Mouse (Mus musculus) embryonic facial prominence, embryonic 11.5 days (tissue): ENCODE data around the gene Abhd15. TPM values are rescaled to one million over a fixed set of nuclear protein-coding genes. Genes with fewer than 3 reads are reported as not detected.
A peak's percentile ranks its signal among the peaks of the same experiment; 100 is the strongest.

ENCODE experiments used
- ATAC-seq: fragments of 200-750 bp; cut with Nextera tagmentation; replicated peaks from 2 replicates; pipeline ENCODE4 v1.8.0; 2017; ENCODE audit warnings: low read depth; ENCODE audit not compliant: insufficient number of reproducible peaks, low FRiP score, low TSS enrichment
- DNase-seq: peaks from one replicate; pipeline ENCODE4 v3.0.0-alpha.2; 2015; ENCODE audit warnings: low spot score
- H3K27ac ChIP-seq: fragments of 300-500 bp; sonication (generic); replicated peaks from 2 replicates; pipeline ENCODE4 v1.5.1; 2014; ENCODE audit warnings: mild to moderate bottlenecking, low read depth, low read length, control low read depth
- H3K27me3 ChIP-seq: fragments of 300-500 bp; sonication (generic); 2 replicates; pipeline ENCODE4 v1.6.1; 2014; ENCODE audit warnings: mild to moderate bottlenecking, low read length, moderate library complexity, mixed read lengths; ENCODE audit not compliant: control insufficient read depth, insufficient read depth
- H3K36me3 ChIP-seq: fragments of 300-500 bp; sonication (generic); replicated peaks from 2 replicates; pipeline ENCODE4 v1.6.1; 2014; ENCODE audit warnings: low read depth, mild to moderate bottlenecking, low read length, moderate library complexity, mixed read lengths; ENCODE audit not compliant: control insufficient read depth, insufficient read depth
- H3K4me1 ChIP-seq: fragments of 300-500 bp; sonication (generic); 2 replicates; pipeline ENCODE4 v1.6.1; 2014; ENCODE audit warnings: low read length, mixed read lengths; ENCODE audit not compliant: control insufficient read depth, insufficient read depth
- H3K4me2 ChIP-seq: fragments of 300-500 bp; sonication (generic); 2 replicates; pipeline ENCODE4 v1.6.1; 2014; ENCODE audit warnings: low read depth, mild to moderate bottlenecking, control low read depth, low read length, moderate library complexity
- H3K4me3 ChIP-seq: fragments of 300-500 bp; sonication (generic); 2 replicates; pipeline ENCODE4 v1.5.1; 2014; ENCODE audit warnings: low read depth, low read length, control low read depth
- H3K9ac ChIP-seq: fragments of 300-500 bp; sonication (generic); replicated peaks from 2 replicates; pipeline ENCODE4 v1.6.1; 2014; ENCODE audit warnings: mild to moderate bottlenecking, control low read depth, low read length
- H3K9me3 ChIP-seq: fragments of 300-500 bp; sonication (generic); replicated peaks from 2 replicates; pipeline ENCODE4 v1.6.1; 2016; ENCODE audit warnings: mild to moderate bottlenecking, low read length, inconsistent platforms, mixed read lengths; ENCODE audit not compliant: control insufficient read depth
- WGBS: fragments of 180-500 bp; shearing (Covaris S2); extraction: QIAGEN DNeasy Blood & Tissue Kit; methylation state at CpG from one replicate; pipeline ENCODE4 v1.1.7; 2014; 5-methylcytosine and 5-hydroxymethylcytosine counted together
- polyA plus RNA-seq: library from polyadenylated mRNA; unstranded; fragments of >200 nt; fragmentation: Nextera tagmentation; extraction: Ambion mirVana; gene quantifications from 2 replicates; pipeline ENCODE4 v1.2.1, GENCODE M21; 2014

Gene Abhd15
- polyA plus RNA-seq, 1 experiment from 2014 or later = 1.9 TPM

- no peak for ATAC-seq
- no peak for DNase-seq
- Histone ChIP-seq H3K9ac (no peak overlapping the region), H3K27ac (no peak overlapping the region), H3K9me3 (no peaks in the 10 kb centered on the region), H3K27me3 (no peaks in the 10 kb centered on the region), H3K4me1 (peaks cover 3% of the 10 kb centered on the region; the same call in 1 of the 2 replicates), H3K36me3 (peaks cover 20% of the 10 kb centered on the region), H3K4me3 (no peak overlapping the region), H3K4me2 (no peak overlapping the region)
- WGBS = 71% methylated on average over 4 of the region's 4 CpGs
Measured at GRCm38 (mm10) chr11:77507426-77507825, 7.5 kb upstream of the Abhd15 start.

- peaks cover 14% of the 10 kb centered on the region for H3K36me3 ChIP-seq
- peak; percentile 90 for DNase-seq
- WGBS = 19% methylated on average over 49 of the region's 49 CpGs
- H3K27ac ChIP-seq = no peak overlapping the region
- peak overlapping the region; percentile 10; the same call in 1 of the 2 replicates for H3K9ac ChIP-seq
- H3K4me3 ChIP-seq = peak overlapping the region; percentile 12
- no peaks in the 10 kb centered on the region for H3K9me3 ChIP-seq
- peak overlapping the region; percentile 41 for H3K4me2 ChIP-seq
- no peaks in the 10 kb centered on the region for H3K27me3 ChIP-seq
- ATAC-seq = peak; percentile 15; the same call in 1 of the 2 replicates
- H3K4me1 ChIP-seq = peaks cover 3% of the 10 kb centered on the region; the same call in 1 of the 2 replicates
Measured at GRCm38 (mm10) chr11:77508068-77509021, 6.6 kb upstream of the Abhd15 start.

- Histone ChIP-seq H3K9ac (no peak overlapping the region), H3K27ac (no peak overlapping the region), H3K27me3 (peaks cover 7% of the 10 kb centered on the region), H3K36me3 (peaks cover 11% of the 10 kb centered on the region), H3K4me3 (no peak overlapping the region), H3K4me2 (no peak overlapping the region), H3K9me3 (no peaks in the 10 kb centered on the region), H3K4me1 (peaks cover 15% of the 10 kb centered on the region)
- 74% methylated on average over 5 of the region's 5 CpGs for WGBS
- ATAC-seq = no peak
- DNase-seq = no peak
Measured at GRCm38 (mm10) chr11:77511336-77511735, 3.6 kb upstream of the Abhd15 start.

- under 1% methylated on average over 63 of the region's 84 CpGs for WGBS
- Histone ChIP-seq H3K9me3 (no peaks in the 10 kb centered on the region), H3K27ac (no peak overlapping the region), H3K27me3 (peaks cover 8% of the 10 kb centered on the region), H3K4me3 (peak overlapping the region; percentile 62), H3K4me1 (peaks cover 15% of the 10 kb centered on the region), H3K4me2 (peak overlapping the region; percentile 72), H3K36me3 (no peaks in the 10 kb centered on the region), H3K9ac (peak overlapping the region; percentile 55)
- peak; percentile 45 for ATAC-seq
- peak; percentile 91 for DNase-seq
Measured at GRCm38 (mm10) chr11:77512891-77513810, 1.8 kb upstream of the Abhd15 start.

- DNase-seq = peak; percentile 53
- H3K36me3 ChIP-seq = no peaks in the 10 kb centered on the region
- 6% methylated on average over 10 of the region's 10 CpGs for WGBS
- peaks cover 8% of the 10 kb centered on the region for H3K27me3 ChIP-seq
- ATAC-seq = no peak
- H3K9me3 ChIP-seq = no peaks in the 10 kb centered on the region
- H3K27ac ChIP-seq = no peak overlapping the region
- H3K4me1 ChIP-seq = peaks cover 15% of the 10 kb centered on the region
- peak overlapping the region; percentile 62 for H3K4me3 ChIP-seq
- peak overlapping the region; percentile 55 for H3K9ac ChIP-seq
- peak overlapping the region; percentile 72 for H3K4me2 ChIP-seq
Measured at GRCm38 (mm10) chr11:77513811-77514170, 1.1 kb upstream of the Abhd15 start.

GRCm38 (mm10) chr11:77514281-77514831 is 565 bp upstream of the Abhd15 start:
- H3K27ac ChIP-seq = no peak overlapping the region
- H3K4me3 ChIP-seq = peak overlapping the region; percentile 62
- 6% methylated on average over 19 of the region's 19 CpGs for WGBS
- peaks cover 8% of the 10 kb centered on the region for H3K27me3 ChIP-seq
- H3K36me3 ChIP-seq = no peaks in the 10 kb centered on the region
- H3K4me1 ChIP-seq = peaks cover 15% of the 10 kb centered on the region
- H3K4me2 ChIP-seq = peak overlapping the region; percentile 97
- peak overlapping the region; percentile 50 for H3K9ac ChIP-seq
- DNase-seq (no peak), ATAC-seq (no peak)
- H3K9me3 ChIP-seq = no peaks in the 10 kb centered on the region

GRCm38 (mm10) chr11:77515637-77516552 is 974 bp downstream of the Abhd15 start, which contains the start of gene Trp53i13:
Gene Trp53i13 (minus strand): TSS chr11:77515980.
- Histone ChIP-seq H3K9ac (peak within 1 kb of the TSS; percentile 50), H3K27ac (no peak within 1 kb of the TSS), H3K9me3 (no peaks in the 10 kb centered on the region), H3K4me1 (peaks cover 15% of the 10 kb centered on the region), H3K4me3 (peak within 1 kb of the TSS; percentile 62), H3K27me3 (peaks cover 8% of the 10 kb centered on the region), H3K36me3 (no peaks in the 10 kb centered on the region), H3K4me2 (peak within 1 kb of the TSS; percentile 97)
- DNase-seq (peak; percentile 22), ATAC-seq (no peak; the same call in 1 of the 2 replicates)
- 5% methylated on average over 39 of the region's 39 CpGs for WGBS
